Mouse (Mus musculus) common myeloid progenitor, adult 5-6 weeks (primary cell): ENCODE results near the gene Fam163a. TPM values are rescaled to one million over a fixed set of nuclear protein-coding genes. Genes with fewer than 3 reads are reported as not detected.

Source experiments
- ATAC-seq: replicated peaks from 2 replicates; pipeline ENCODE4 v1.8.0; 2016; ENCODE audit warnings: low read depth, mild to moderate bottlenecking, moderate TSS enrichment, inconsistent platforms; ENCODE audit not compliant: poor library complexity, severe bottlenecking
- total RNA-seq: library from RNA; stranded (forward); fragments of 200-1000, 187-1606 nt; gene quantifications from 2 replicates; pipeline ENCODE4 v1.2.3, GENCODE M21; 2017

Fam163a gene
- total RNA-seq, 1 experiment from 2014 or later = not detected

DNA sequence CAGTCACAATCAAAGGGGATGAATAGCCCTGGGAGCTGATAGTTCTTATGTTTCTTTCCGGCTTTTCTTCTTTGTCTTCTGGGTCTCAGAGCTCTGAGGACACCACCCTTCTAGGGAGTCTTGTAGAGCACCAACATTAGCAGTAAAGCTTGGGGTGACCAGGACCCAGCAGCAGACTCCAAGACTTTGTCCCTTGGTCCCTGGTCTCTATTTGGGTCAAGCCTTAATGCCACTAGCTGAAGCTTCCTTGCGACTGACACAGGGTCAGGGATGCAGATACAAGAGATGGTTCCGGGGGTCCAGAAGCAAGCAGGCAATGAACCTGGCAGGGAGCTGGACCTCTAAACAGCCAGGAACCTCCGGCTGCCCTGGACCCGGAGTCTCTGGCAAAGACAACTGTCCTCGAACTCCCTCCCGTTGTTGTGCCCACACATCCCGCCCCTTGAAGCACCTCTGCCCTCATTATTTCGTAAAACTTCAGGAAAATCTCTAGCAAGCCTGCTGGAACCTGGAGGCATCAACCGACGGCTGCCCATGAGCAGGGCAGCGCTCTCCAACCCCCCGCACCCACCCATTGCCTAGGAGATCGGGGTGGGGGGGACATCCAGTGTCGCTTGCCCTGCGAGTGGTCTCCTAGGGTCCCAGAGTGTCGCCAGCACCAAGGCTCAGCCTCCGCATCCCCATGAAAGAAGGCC lies 718 bp downstream of the Fam163a start:
- no peak for ATAC-seq

DNA sequence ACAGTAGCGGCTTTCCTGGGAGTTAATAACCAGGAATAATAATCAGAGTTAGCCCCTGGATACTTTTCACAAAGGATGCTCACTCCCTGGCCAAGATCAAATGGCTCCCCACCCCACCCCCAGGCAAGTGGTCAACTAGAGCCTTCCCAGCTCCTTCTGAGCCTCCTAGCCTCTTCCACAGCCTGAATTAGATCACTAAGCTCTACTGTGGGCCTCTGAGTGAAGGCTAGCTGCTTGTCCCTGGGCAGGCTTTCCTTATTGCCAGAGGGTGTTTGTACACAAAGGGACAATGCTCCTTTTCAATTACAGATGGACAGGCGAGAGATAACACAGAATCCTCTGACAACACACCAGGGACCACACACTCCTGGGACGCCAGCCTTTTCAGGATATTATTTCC lies 2.2 kb downstream of the Fam163a start:
- no peak for ATAC-seq

DNA sequence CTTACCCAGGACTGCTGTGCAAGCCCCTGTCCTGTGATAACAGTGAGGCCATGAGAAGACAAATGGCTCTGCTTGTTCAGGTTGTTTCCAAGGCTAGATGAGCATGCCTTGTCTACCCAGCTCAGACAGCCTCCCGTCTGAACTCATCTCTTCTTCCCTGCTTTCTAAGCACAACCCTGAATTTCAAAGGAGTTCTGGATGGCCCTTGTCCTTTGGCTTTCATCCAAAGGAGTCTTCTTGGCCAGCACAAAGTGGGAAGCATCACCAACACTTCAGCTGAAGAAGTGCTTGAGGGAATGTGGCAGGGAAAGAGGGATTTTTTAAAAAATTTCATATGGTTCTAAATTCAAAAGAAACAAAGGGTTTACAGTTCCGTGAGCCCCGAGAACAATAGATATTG lies 3.8 kb downstream of the Fam163a start:
- ATAC-seq = no peak

DNA sequence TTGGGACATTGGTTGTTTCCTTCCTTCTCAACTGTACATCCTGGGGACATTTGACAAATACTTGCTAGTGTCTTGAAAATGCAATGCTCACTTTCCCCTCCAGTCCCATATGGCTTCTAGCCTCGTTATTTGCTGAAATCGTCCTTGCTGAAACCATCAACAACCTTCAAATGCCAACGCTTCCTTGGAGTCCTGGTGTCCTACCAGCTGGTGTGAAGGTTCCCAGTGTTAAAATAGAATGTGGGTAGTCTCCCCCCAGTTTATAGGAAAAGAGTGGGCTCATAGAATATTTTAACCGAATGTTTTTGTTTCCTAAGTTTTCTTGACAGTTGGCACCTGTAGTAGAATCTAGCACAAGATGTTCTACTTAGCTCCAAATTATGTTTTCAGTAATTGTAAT lies 7.2 kb downstream of the Fam163a start:
- no peak for ATAC-seq

- ATAC-seq = no peak
Measured at GRCm38 (mm10) chr1:156193292-156193691, 11.5 kb downstream of the Fam163a start.

- no peak for ATAC-seq
Measured at GRCm38 (mm10) chr1:156192853-156193252, 12.0 kb downstream of the Fam163a start.

GRCm38 (mm10) chr1:156186646-156187045 lies 18.2 kb downstream of the Fam163a start:
- ATAC-seq = no peak

DNA sequence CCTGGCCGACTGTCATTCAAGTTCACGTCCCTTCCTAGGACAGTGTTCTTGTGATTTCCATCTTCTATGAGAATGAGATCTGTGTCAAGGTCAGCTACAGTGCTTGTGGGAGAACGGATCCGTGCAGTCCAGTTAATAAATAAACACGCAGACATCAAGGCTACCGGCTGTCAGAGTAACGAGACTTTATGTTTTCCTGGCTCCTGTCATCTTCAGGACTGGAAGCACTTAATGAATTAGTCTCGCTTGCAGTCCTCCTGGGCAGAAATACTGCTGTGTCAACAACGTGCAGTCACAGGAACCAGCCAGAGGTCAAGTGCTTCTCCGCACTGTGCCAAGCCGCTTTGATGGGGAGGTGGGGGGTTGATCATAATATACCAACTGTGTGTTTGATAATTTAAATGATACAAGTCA lies 20.7 kb downstream of the Fam163a start:
- ATAC-seq = no peak

- no peak for ATAC-seq
Measured at GRCm38 (mm10) chr1:156183176-156183958, 21.5 kb downstream of the Fam163a start.

GRCm38 (mm10) chr1:156179875-156180274 lies 25.0 kb downstream of the Fam163a start:
- ATAC-seq = no peak

- 0 out of 2 replicates have a peak, but pooled peaks have one; percentile 32 for ATAC-seq
Measured at GRCm38 (mm10) chr1:156168737-156169136, 36.1 kb downstream of the Fam163a start.

DNA sequence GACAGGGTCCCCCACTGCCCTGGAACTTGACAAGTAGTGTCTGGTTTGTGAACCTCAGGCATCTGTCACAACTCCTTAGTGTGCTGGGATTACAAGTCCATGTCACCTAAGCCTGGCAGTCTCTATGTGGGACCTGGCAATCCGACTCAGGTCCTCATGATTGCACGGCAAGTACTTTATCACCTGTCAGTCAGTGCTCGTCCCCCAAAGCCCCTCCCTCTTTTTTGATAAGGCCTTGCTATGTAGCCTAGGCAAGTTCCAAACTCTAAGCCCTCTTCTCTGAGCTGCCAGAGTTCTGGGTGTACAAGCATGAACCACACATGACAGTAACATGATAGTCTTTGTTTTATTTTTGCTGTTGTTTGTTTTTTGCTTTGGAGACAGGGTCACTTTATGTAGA lies 88.1 kb downstream of the Fam163a start:
- no peak for ATAC-seq

DNA sequence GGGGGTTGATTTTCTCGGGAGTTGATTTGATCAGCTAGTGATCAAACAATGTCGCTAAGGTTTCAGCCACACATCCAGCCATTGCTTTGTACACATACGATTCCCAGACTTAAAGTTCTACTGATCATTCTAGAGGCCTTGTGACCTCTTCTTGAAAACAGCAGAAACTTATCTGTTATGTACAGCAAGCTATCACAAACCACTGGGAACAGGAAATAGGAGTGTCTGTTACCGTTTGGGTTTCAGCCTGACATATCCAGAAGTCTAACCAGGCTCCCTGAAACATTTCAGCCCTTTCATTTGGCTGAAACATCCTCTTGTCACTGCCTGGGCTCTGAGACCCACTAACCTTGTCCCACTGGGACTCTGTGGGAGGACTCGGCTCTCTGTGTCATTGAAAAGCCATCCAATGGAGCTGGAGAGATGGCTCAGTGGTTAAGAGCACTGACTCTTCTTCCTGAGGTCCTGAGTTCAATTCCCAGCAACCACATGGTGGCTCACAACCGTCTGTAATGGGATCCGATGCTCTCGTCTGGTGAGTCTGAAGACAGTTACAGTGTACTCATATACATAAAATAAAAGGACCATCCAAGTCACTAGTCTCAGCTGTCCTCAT lies 90.8 kb downstream of the Fam163a start:
- peak; percentile 72 for ATAC-seq

GRCm38 (mm10) chr1:156112142-156112541 lies 92.7 kb downstream of the Fam163a start:
- ATAC-seq = no peak

- ATAC-seq = no peak
Measured at GRCm38 (mm10) chr1:156111728-156112127, 93.1 kb downstream of the Fam163a start.

DNA sequence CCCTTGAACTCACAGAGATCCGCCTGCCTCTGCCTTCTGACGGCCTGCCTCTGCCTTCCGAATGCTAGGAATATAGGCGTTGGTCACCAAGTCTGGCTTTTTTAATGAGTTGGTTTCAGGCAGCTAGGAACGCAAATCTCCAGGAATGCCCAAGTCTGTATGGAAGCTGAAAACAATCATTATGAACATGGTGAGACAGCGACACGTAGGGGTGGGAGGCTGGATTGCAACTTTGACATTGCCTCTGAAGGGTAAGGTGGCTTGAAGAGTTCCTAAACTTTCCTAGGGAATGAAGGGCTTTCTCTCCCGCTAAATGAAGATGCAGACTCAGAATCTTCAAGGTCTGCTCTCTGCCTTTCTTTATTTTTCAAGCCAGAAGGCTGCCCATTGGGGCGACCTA lies 93.7 kb downstream of the Fam163a start:
- ATAC-seq = no peak

GRCm38 (mm10) chr1:156108400-156108799 lies 96.4 kb downstream of the Fam163a start:
- peak; percentile 62 for ATAC-seq

- no peak for ATAC-seq
Measured at GRCm38 (mm10) chr1:156107424-156107823, 97.4 kb downstream of the Fam163a start.

DNA sequence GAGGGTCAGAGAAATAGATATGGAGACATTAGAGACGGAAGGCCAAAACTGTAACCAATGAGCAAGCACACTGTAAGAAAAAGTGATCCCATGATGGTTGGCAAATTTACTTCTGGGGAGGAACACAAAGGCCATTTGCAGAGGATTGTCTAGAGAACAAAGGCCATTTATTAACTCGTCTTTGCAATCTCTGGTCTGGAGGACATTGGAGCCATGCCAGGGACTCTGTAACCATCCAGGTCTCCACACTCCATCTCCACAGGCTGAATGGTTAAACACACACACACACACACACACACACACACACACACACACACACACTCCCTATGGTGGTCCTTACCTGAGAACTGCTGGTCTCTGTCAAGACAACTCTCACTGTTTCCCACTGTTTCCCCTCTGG lies 99.4 kb downstream of the Fam163a start:
- ATAC-seq = no peak

GRCm38 (mm10) chr1:156103763-156104162 lies 101.1 kb downstream of the Fam163a start:
- peak; percentile 61; the same call in 1 of the 2 replicates for ATAC-seq

DNA sequence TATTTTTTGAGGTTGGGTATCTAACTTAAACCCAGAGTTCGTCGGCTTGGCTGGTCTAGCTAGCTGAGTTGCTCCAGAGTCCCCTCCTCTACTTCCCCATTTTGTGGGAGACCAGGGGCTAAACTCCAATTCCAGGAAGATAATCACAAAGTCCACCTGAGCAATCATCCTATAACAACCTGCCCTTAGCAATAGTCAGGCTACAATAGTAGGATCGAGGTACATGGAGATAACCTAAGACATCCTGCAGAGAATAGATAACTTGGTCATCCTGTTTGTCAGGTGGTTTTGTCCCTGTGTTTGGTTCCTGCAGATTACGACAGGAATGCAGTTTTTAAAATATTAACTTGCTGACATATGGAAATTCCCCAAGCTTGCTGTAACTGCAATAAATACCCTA lies 113.0 kb downstream of the Fam163a start:
- ATAC-seq = no peak
